Mouse (Mus musculus): ENCODE results near the gene Vmn1r66. TPM values are rescaled to one million over a fixed set of nuclear protein-coding genes. Genes with fewer than 3 reads are reported as not detected.
"Not testable (repeated sequence)": the region's sequence is repeated elsewhere in the genome, so short reads cannot be mapped to it uniquely, and the experiment has no call there.

Gene Vmn1r66
- not detected for total RNA-seq (2021)

- no peak for DNase-seq (ENCODE audit: low spot score in 2 of 2)
- intact Hi-C loops (cut with DNase I) = no loop called here
Observed at GRCm38 (mm10) chr7:10277906-10278305, at the start of gene Vmn1r66. Vmn1r66 (minus strand) TSS chr7:10278006.

- intact Hi-C loops (cut with DNase I) = loop anchor here (5.0 kb wide), 1 partner anchor 67 kb away; no protein-coding TSS in a partner anchor
- DNase-seq (ENCODE audit: low spot score in 2 of 2) = not testable (repeated sequence)
Observed at GRCm38 (mm10) chr7:10325462-10325861, 47.7 kb upstream of the Vmn1r66 start.

GRCm38 (mm10) chr7:10252075-10252474, 25.7 kb downstream of the Vmn1r66 start:
- no peak for DNase-seq (ENCODE audit: low spot score in 2 of 2)
- intact Hi-C loops (cut with DNase I) = no loop called here

GRCm38 (mm10) chr7:10249146-10249545, 28.7 kb downstream of the Vmn1r66 start:
- intact Hi-C loops (cut with DNase I) = no loop called here
- no peak for DNase-seq (ENCODE audit: low spot score in 2 of 2)

Other genes starting within 250 kb of the Vmn1r66 start
- not detected for gene Vmn2r50, start 224.7 kb downstream of the Vmn1r66 start, total RNA-seq (2021)
- gene Vmn2r51, start 172.3 kb downstream of the Vmn1r66 start, total RNA-seq (2021) = not detected
- not detected for gene Vmn2r52, start 101.4 kb downstream of the Vmn1r66 start, total RNA-seq (2021)
- not detected for gene Vmn1r67, start 165.3 kb upstream of the Vmn1r66 start, total RNA-seq (2021)
- 10 to 100 TPM; 16.3 to 17.7 TPM for gene Zik1, start 217.4 kb upstream of the Vmn1r66 start, total RNA-seq (2021)

All from left cerebral cortex, postnatal 25 days (tissue).